Mouse (Mus musculus) left cerebral cortex, postnatal 10 days (tissue): ENCODE results near the gene Nemp1. TPM values are rescaled to one million over a fixed set of nuclear protein-coding genes. Genes with fewer than 3 reads are reported as not detected.

Experiments used
- DNase-seq, 2 experiments: peaks; one replicate each; pipeline ENCODE4 v3.0.0; 2021 to 2022; ENCODE audit warnings: low spot score in 2 of 2, mixed read lengths in 1 of 2; ENCODE audit errors: extremely low spot score in 1 of 2
- intact Hi-C: fragments of 180-260 bp; cut with DNase I; formaldehyde crosslinking; loops from one replicate; pipeline ENCODE4 v1.15.1; 2025
- total RNA-seq, 2 experiments: library from RNA; stranded (reverse); gene quantifications; 2 replicates each; pipeline ENCODE4 v1.2.3; 2021

Nemp1 gene
- total RNA-seq, 2 experiments from 2014 or later, result 3.4 to 4.4 TPM

GRCm38 (mm10) chr10:127668093-127669050 is 1.7 kb downstream of the Nemp1 start, which contains the start of gene Nab2:
Gene Nab2 (minus strand): TSS chr10:127668568.
- intact Hi-C loops, result no loop called here
- peak in 1 of 2 experiments; percentile 90 for DNase-seq

GRCm38 (mm10) chr10:127669170-127669569 is 2.5 kb downstream of the Nemp1 start:
- intact Hi-C loops, result no loop called here
- DNase-seq, result peak; percentile 71 to 78

GRCm38 (mm10) chr10:127670185-127670584 is 3.5 kb downstream of the Nemp1 start:
- intact Hi-C loops, result no loop called here

GRCm38 (mm10) chr10:127671276-127671675 is 4.6 kb downstream of the Nemp1 start:
- DNase-seq, result no peak
- intact Hi-C loops, result no loop called here

More at GRCm38 (mm10) chr10:127670185-127670584, 3.5 kb downstream of the Nemp1 start:
- DNase-seq, result no peak

GRCm38 (mm10) chr10:127674046-127674655 is 7.5 kb downstream of the Nemp1 start:
- DNase-seq, result no peak
- intact Hi-C loops, result no loop called here

- intact Hi-C loops, result loop anchor here (5.0 kb wide), 2 partner anchors 33 to 262 kb away; partner anchors contain the start of gene Stat6
- peak; percentile 89 to 91 for DNase-seq
Measured at GRCm38 (mm10) chr10:127674794-127675522, 8.3 kb downstream of the Nemp1 start.

GRCm38 (mm10) chr10:127675859-127676398 is 9.2 kb downstream of the Nemp1 start:
- intact Hi-C loops, result loop anchor here (5.0 kb wide), 2 partner anchors 34 to 261 kb away; partner anchors contain the start of gene Stat6
- no peak for DNase-seq

- peak; percentile 94 to 95 for DNase-seq
- intact Hi-C loops, result loop anchor here (5.0 kb wide), 2 partner anchors 35 to 260 kb away; partner anchors contain the start of gene Stat6
Measured at GRCm38 (mm10) chr10:127676691-127677548, 10.2 kb downstream of the Nemp1 start.

- intact Hi-C loops, result loop anchor here (2.0 to 5.0 kb wide), 3 partner anchors 35 to 260 kb away; partner anchors contain the start of gene Stat6
Measured at GRCm38 (mm10) chr10:127677591-127678336, 11.1 kb downstream of the Nemp1 start.

GRCm38 (mm10) chr10:127679208-127679607 is 12.5 kb downstream of the Nemp1 start:
- intact Hi-C loops, result loop anchor here (2.0 to 5.0 kb wide), 3 partner anchors 37 to 258 kb away; partner anchors contain the start of gene Stat6
- no peak for DNase-seq

More at GRCm38 (mm10) chr10:127677591-127678336, 11.1 kb downstream of the Nemp1 start:
- DNase-seq, result peak in 1 of 2 experiments; percentile 78

- intact Hi-C loops, result loop anchor here (2.0 to 10.0 kb wide), 4 partner anchors 38 to 325 kb away; partner anchors contain the start of genes Hsd17b6 and Stat6
Measured at GRCm38 (mm10) chr10:127679881-127680280, 13.2 kb downstream of the Nemp1 start.

GRCm38 (mm10) chr10:127682886-127683285 is 16.2 kb downstream of the Nemp1 start:
- intact Hi-C loops, result loop anchor here (10.0 kb wide), 1 partner anchor 322 kb away; the partner anchor contains the start of gene Hsd17b6
- no peak for DNase-seq

More at GRCm38 (mm10) chr10:127679881-127680280, 13.2 kb downstream of the Nemp1 start:
- DNase-seq, result no peak

- DNase-seq, result no peak
Measured at GRCm38 (mm10) chr10:127691053-127691452, 24.4 kb downstream of the Nemp1 start.

GRCm38 (mm10) chr10:127694636-127695035 is 27.9 kb downstream of the Nemp1 start:
- intact Hi-C loops, result loop anchor here (5.0 kb wide), 1 partner anchor 38 kb away; no protein-coding TSS in a partner anchor
- DNase-seq, result no peak

More at GRCm38 (mm10) chr10:127691053-127691452, 24.4 kb downstream of the Nemp1 start:
- intact Hi-C loops, result no loop called here

- DNase-seq, result no peak
- intact Hi-C loops, result loop anchor here (5.0 kb wide), 1 partner anchor 37 kb away; no protein-coding TSS in a partner anchor
Measured at GRCm38 (mm10) chr10:127695775-127696174, 29.1 kb downstream of the Nemp1 start.

GRCm38 (mm10) chr10:127698966-127699365 is 32.3 kb downstream of the Nemp1 start:
- no peak for DNase-seq

More at GRCm38 (mm10) chr10:127698966-127699365, 32.3 kb downstream of the Nemp1 start:
- intact Hi-C loops, result loop anchor here (5.0 kb wide), 1 partner anchor 33 kb away; no protein-coding TSS in a partner anchor
